Mouse (Mus musculus) Patski (cell line): Measurements from ENCODE around the gene Slc35a3. TPM values are rescaled to one million over a fixed set of nuclear protein-coding genes. Genes with fewer than 3 reads are reported as not detected.
"Not testable (repeated sequence)": the region's sequence is repeated elsewhere in the genome, so short reads cannot be mapped to it uniquely, and the experiment has no call there.

Experiments
- ATAC-seq: fragments of 100-300 bp; one replicate; pipeline ENCODE4 v1.8.0; 2021
- CTCF ChIA-PET: fragments of 350-600 bp; sonication (Branson Sonifier 250); formaldehyde crosslinking; loops from one replicate; lab custom pipeline; 2022; ENCODE audit warnings: inconsistent platforms; lab: Charles Lee
- POLR2A ChIA-PET: fragments of 350-600 bp; sonication (Branson Sonifier 250); formaldehyde crosslinking; loops from one replicate; lab custom pipeline; 2022; ENCODE audit warnings: antibody characterized with exemption, inconsistent platforms; lab: Charles Lee
- DNase-seq: peaks from one replicate; pipeline ENCODE4 v3.0.0-alpha.2; 2011; ENCODE audit warnings: low read depth, low spot score
- H3K27me3 ChIP-seq: fragments of 371-371 bp; one replicate; pipeline ENCODE4 v1.5.1; 2021
- CTCF ChIP-seq: fragments of 100-300 bp; IDR thresholded peaks from one replicate; pipeline ENCODE4 v1.5.1; 2021
- in situ Hi-C: fragments of 300-500 bp; cut with MboI; formaldehyde crosslinking; loops from 3 replicates; pipeline ENCODE4 v1.11.1; 2018; ENCODE audit warnings: low pct_unique_long_range_greater_than_20kb, mixed read lengths
- polyA plus RNA-seq: library from polyadenylated mRNA; unstranded; gene quantifications from one replicate; pipeline ENCODE4 v1.2.3, GENCODE M21; 2021

The Slc35a3 gene
- polyA plus RNA-seq, result 44.0 TPM

DNA sequence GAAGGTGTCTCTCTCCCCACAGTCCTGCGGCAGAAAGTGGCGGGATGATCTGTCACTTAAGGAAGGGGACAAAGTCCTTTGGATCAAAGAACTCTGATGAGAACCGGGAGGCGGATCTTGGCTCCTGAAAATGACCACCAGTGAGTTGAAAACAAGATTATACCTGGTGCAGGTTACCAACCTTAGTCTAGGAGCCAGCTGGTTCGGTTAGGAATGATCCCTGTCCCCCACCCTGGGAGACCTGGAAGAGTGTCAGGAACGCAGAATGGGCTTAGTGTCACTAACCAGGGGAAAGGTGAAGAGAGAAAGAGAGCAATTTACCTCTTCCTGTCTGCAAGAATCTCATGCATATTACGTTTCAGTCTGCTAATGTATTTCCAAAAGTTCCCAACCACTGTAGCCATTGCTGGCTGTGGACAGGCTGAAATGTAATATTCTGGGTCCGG lies at the start of gene Slc35a3:
Gene Slc35a3 (minus strand): TSS at position 396 of the 446 bp plus-strand sequence.
- DNase-seq (peak; percentile 38), ATAC-seq (peak; percentile 45)
- H3K27me3 ChIP-seq, result no peaks in the 10 kb centered on the region
- no peak for TF ChIP-seq CTCF
- POLR2A ChIA-PET, result interaction anchor here (1.2 to 2.6 kb wide), 5 partner anchors 9 to 62 kb away, joined by 3 to 11 read pairs (median 6); partner anchors contain the start of gene Mfsd14a
- CTCF ChIA-PET, result interaction anchor here (1.2 to 3.9 kb wide), 5 partner anchors 14 to 39 kb away, joined by 3 to 18 read pairs (median 4); no protein-coding TSS in a partner anchor
- in situ Hi-C loops, result no loop called here

DNA sequence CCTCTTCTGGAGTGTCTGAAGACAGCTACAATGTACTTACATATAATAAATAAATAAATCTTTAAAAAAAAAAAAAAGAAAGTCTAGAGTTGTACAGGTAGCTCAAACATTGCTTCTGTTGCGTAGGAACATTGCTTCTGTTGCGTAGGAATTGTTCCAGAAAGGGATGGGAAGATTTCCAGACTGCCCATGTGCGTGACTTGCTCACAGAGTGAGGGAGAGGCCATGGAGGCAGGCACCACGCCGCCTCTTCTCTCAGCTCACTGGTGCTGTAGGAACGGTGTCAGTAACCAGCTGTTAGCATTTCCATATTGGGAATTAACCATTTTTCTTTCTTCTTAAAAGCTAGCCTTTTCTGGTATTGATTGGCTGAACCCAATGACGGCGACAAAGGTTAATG lies 40.2 kb upstream of the Slc35a3 start:
- ChIA-PET POLR2A (no interaction called here), CTCF (interaction anchor here (1.1 to 7.4 kb wide), 13 partner anchors 16 to 425 kb away, joined by 3 to 64 read pairs (median 7); partner anchors contain the start of genes Dbt and Rtca)
- in situ Hi-C loops, result no loop called here
- DNase-seq (no peak), ATAC-seq (no peak)
- TF ChIP-seq CTCF, result no peak
- no peaks in the 10 kb centered on the region for H3K27me3 ChIP-seq

DNA sequence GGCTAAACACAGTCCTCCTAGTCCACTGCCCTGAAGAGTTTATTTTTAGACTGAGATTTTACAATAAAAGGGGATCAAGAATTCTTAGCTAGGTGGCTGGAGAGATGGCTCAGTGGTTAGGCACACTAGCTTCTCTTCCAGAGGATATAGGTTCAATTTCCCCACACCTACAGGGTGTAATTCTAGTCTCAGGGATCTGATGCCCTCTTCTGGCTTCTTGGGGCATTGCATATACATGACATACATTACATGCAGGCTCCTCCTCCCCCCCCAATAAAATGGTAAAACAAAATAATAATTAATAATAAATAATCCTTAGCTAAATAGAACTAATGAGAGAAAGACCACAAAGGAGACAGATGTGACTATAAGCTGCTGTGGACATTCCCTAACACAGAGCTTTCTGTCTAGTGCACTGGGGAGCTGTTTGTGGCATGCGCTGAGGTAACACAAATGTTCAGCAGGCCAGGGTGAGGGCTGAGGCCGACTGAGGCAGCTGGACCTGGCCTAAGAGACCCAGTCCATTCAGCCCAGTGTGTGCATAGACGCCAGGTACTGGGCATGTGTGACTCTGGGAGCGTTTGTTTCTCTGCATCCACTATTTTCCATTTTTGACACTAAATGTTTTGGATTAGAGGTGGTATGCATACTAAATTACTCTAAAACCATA lies 38.7 kb upstream of the Slc35a3 start:
- ATAC-seq, result peak; percentile 49
- no peak for DNase-seq
- in situ Hi-C loops, result no loop called here
- ChIA-PET CTCF (interaction anchor here (0.6 to 7.4 kb wide), 48 partner anchors 8 to 711 kb away, joined by 3 to 64 read pairs (median 4); partner anchors contain the start of genes Dbt, Slc35a3 and Trmt13), POLR2A (no interaction called here)
- TF ChIP-seq CTCF, result peak; percentile 81
- no peaks in the 10 kb centered on the region for H3K27me3 ChIP-seq

DNA sequence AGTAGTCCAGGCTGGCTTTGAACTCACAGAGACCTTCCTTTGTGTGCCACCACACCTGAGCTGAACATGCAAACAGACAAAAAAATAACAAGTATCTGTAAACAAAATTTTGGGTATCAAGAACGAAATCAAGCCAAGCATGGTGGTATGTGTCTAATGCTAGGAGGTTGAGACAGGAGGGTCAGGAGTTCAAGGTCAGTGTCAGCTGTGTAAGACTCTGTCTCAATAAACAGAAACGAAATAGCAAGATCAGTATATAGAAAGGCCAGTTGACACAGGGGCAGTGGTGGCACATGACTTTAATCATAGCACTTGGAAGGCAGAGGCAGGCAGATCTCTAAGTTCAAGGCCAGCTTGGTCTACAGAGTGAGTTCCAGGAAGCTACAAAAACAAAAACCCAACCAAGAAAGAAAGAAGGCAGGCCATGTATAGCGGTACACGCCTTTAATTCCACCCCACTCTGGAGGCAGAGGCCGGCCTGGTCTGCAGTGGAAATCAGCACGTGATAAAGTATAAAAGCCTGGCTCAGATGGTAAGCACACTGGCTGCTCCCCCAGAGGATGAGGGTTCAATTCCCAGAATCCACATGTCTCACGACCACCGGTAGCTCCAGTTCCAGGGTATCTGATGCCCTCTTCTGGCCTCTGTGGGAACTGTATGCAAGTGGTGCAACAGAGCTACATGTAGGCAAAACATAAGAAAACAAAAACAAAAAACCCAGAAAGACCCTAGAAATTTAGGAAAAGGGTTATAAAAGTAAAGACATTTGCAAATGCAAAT lies 36.0 kb upstream of the Slc35a3 start:
- no peaks in the 10 kb centered on the region for H3K27me3 ChIP-seq
- ChIA-PET POLR2A (interaction anchor here (0.6 kb wide), 1 partner anchor 87 kb away, joined by 4 read pairs; no protein-coding TSS in a partner anchor), CTCF (interaction anchor here (0.7 to 7.4 kb wide), 18 partner anchors 8 to 421 kb away, joined by 3 to 64 read pairs (median 4); partner anchors contain the start of genes Dbt, Rtca and Slc35a3)
- no peak for ATAC-seq
- no peak for DNase-seq
- TF ChIP-seq CTCF, result peak; percentile 91
- in situ Hi-C loops, result loop anchor here (5.0 to 25.0 kb wide), 4 partner anchors 151 to 711 kb away; partner anchors contain the start of gene Dbt

- CTCF ChIA-PET, result interaction anchor here (1.0 to 7.4 kb wide), 6 partner anchors 12 to 416 kb away, joined by 4 to 64 read pairs (median 5); partner anchors contain the start of genes Dbt and Slc35a3
- POLR2A ChIA-PET, result not testable (repeated sequence)
Measured at GRCm38 (mm10) chr3:116747648-116748047, 35.0 kb upstream of the Slc35a3 start.

GRCm38 (mm10) chr3:116740963-116741362 lies 28.3 kb upstream of the Slc35a3 start:
- DNase-seq, result no peak
- ATAC-seq, result no peak
- ChIA-PET CTCF (no interaction called here), POLR2A (no interaction called here)
- in situ Hi-C loops, result loop anchor here (25.0 kb wide), 1 partner anchor 704 kb away; no protein-coding TSS in a partner anchor
- H3K27me3 ChIP-seq, result no peaks in the 10 kb centered on the region
- TF ChIP-seq CTCF, result no peak

More at GRCm38 (mm10) chr3:116747648-116748047, 35.0 kb upstream of the Slc35a3 start:
- TF ChIP-seq CTCF, result peak; percentile 66
- not testable (repeated sequence) for ATAC-seq, DNase-seq, H3K27me3 ChIP-seq
- in situ Hi-C loops, result loop anchor here (5.0 to 25.0 kb wide), 4 partner anchors 150 to 710 kb away; partner anchors contain the start of gene Dbt

DNA sequence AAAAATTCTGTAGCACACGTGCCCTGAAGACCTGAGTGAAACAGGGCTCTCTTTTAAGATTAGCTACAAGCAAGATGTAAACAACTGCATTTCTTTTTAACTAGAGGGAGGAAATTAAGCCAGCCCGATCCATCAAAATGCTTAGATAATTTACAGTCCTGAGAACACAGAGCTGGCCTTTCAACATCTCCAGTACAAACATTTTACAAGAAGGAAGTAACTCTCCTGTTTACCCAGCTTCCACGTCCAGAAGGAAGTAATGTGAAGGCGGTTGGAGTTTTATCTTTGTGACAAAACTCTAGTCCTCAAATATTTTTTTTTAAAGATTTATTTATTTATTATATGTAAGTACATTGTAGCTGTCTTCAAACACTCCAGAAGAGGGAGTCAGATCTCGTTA lies 27.5 kb upstream of the Slc35a3 start:
- CTCF ChIA-PET, result interaction anchor here (0.9 to 1.1 kb wide), 2 partner anchors 8 to 11 kb away, joined by 4 to 5 read pairs; no protein-coding TSS in a partner anchor
- no peaks in the 10 kb centered on the region for H3K27me3 ChIP-seq
- no peak for DNase-seq
- in situ Hi-C loops, result loop anchor here (25.0 kb wide), 1 partner anchor 703 kb away; no protein-coding TSS in a partner anchor
- no peak for ATAC-seq
- TF ChIP-seq CTCF, result no peak
- POLR2A ChIA-PET, result no interaction called here

DNA sequence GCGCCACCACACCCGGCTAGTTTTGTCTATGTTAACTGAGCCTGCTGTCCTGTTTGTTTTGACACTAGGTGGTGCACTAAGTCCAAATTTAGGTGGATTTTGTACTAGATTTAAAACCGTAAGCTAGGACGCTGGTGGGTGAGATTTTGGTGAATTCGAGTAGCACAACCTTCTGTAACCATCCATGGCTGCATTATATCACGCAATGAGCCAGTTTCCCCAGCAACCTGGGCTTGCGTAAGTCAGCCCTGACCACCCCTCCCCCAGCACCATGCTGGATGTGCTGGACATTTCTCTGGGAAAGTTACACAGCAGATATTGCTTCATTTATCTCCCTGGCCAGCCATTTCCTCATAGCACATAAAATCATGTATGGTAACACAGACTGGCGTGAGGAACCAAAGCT lies 24.7 kb upstream of the Slc35a3 start:
- no peak for DNase-seq
- POLR2A ChIA-PET, result interaction anchor here (1.2 kb wide), 2 partner anchors 26 to 223 kb away, joined by 3 to 6 read pairs; no protein-coding TSS in a partner anchor

DNA sequence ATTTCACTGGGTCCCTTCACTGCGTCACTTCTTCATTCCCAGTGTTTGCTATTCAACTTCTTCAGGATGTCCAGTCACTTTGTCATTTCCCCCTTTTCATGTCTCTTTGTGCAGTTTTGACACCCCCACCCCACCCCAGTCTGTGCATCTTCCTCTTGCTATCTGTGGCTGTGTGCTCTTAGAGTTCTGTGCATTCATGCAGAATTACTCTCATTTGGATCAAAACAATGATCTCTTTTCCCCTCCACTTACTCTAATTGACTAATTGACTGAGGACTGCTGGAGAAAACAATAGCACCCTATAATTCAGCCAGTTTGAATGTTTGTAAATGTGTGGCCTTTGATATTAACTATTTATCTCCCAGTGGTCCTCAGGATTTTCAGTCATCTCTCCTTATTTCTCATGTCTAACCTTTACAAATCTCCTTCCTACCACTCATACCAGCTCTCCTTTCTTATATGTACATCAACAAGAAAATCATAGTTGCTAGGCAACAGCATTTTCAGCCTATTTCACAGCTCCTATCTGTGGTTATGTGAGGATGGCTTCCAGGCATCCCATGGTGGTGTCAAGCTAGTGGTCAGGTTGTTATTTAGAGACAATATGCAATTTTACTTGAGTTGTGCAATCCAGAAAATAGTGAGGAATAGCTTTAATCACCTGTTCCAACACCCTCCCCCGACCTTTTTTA lies 17.0 kb upstream of the Slc35a3 start:
- no peak for DNase-seq
- in situ Hi-C loops, result loop anchor here (25.0 kb wide), 1 partner anchor 692 kb away; no protein-coding TSS in a partner anchor
- CTCF ChIA-PET, result interaction anchor here (1.2 kb wide), 1 partner anchor 9 kb away, joined by 5 read pairs; no protein-coding TSS in a partner anchor
- POLR2A ChIA-PET, result no interaction called here
- no peak for TF ChIP-seq CTCF
- H3K27me3 ChIP-seq, result no peaks in the 10 kb centered on the region
- ATAC-seq, result no peak

More for the DNA sequence above, 24.7 kb upstream of the Slc35a3 start:
- in situ Hi-C loops, result loop anchor here (25.0 kb wide), 1 partner anchor 700 kb away; no protein-coding TSS in a partner anchor
- ATAC-seq, result peak; percentile 61
- peak; percentile 33 for TF ChIP-seq CTCF
- CTCF ChIA-PET, result interaction anchor here (0.6 to 7.7 kb wide), 4 partner anchors 10 to 69 kb away, joined by 3 to 64 read pairs (median 10); no protein-coding TSS in a partner anchor
- no peaks in the 10 kb centered on the region for H3K27me3 ChIP-seq
